Mouse (Mus musculus): ENCODE data around the gene Slc23a3. TPM values are rescaled to one million over a fixed set of nuclear protein-coding genes. Genes with fewer than 3 reads are reported as not detected.

The Slc23a3 gene
- 5.9 and 6.2 TPM in 2 replicates for polyA plus RNA-seq (2015; fragmentation: Nextera tagmentation; extraction: Ambion mirVana)

DNA sequence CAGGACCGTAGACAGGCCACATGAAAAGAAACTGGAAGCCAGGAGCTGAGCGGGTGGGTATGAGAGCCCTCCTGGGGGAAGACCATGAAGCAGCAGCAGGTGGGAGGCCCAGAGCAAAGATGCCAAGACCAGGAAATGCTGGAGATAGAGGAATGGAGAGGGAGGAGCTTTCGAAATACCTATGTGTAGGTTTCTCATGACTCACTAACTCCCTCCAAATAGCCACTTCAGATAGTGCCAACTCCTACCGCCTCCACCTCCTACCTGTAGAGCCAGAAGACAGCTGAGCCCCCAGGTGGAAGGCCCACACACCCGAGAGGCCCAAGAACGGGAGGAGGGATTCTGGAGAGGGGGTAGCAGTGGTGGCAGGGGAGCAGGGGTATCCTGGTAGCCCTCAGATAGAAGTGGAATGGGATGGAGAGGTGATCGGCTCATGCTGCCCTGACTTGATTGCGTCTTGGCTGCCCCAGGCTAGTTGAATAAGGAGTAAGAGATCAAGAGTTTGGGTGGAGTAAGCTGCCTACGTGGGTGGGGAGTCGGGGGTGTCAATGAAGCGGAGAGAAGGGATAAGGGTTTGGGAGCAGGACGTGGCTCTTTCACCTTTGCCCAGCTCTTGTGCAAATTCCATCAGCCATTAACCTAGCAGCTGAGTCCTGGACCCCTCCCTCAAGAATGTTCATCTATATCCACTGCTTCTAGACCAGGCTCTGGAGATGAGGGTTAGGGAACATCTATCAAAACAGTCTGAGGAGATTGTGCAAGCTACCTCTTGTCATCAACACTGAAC lies at the start of gene Slc23a3:
Gene Slc23a3, minus strand, starts transcription at position 470 of the 787 bp plus-strand sequence.
- H3K9me3 ChIP-seq (ENCODE audit: low read length), result no peaks in the 10 kb centered on the region
- H3K27ac ChIP-seq (ENCODE audit: low read length), result peak within 1 kb of the TSS; percentile 66; the same call in 1 of the 2 replicates
- peak; percentile 75 for ATAC-seq (ENCODE audit: low FRiP score, low TSS enrichment)
- 0 out of 2 replicates have a peak within 1 kb of the TSS, but pooled peaks have one; percentile 10 for H3K9ac ChIP-seq (replicated peaks; ENCODE audit: low read length)
- H3K27me3 ChIP-seq (ENCODE audit: insufficient read depth, low read length), result no peaks in the 10 kb centered on the region
- 53% methylated on average over 12 of the region's 12 CpGs for WGBS
- H3K4me3 ChIP-seq (ENCODE audit: low read length), result no peak within 1 kb of the TSS
- 0 out of 2 replicates have a peak, but pooled peaks cover 3% of the 10 kb centered on the region for H3K4me1 ChIP-seq (ENCODE audit: insufficient read depth, low read length)
- peak within 1 kb of the TSS; percentile 34; the same call in 1 of the 2 replicates for H3K4me2 ChIP-seq (replicated peaks; ENCODE audit: low read depth, low read length)
- peaks cover 28% of the 10 kb centered on the region for H3K36me3 ChIP-seq (ENCODE audit: insufficient read depth, low read length)

GRCm38 (mm10) chr1:75182160-75182559 lies 48.5 kb upstream of the Slc23a3 start:
- H3K4me1 ChIP-seq (ENCODE audit: insufficient read depth, low read length), result peaks cover 8% of the 10 kb centered on the region
- H3K4me2 ChIP-seq (replicated peaks; ENCODE audit: low read depth, low read length), result no peak overlapping the region
- no peak overlapping the region for H3K4me3 ChIP-seq (ENCODE audit: low read length)
- H3K27ac ChIP-seq (ENCODE audit: low read length), result no peak overlapping the region
- H3K9me3 ChIP-seq (ENCODE audit: low read length), result no peaks in the 10 kb centered on the region
- WGBS, result 76% methylated on average over 4 of the region's 4 CpGs
- H3K36me3 ChIP-seq (ENCODE audit: insufficient read depth, low read length), result peaks cover 43% of the 10 kb centered on the region
- H3K27me3 ChIP-seq (ENCODE audit: insufficient read depth, low read length), result no peaks in the 10 kb centered on the region
- no peak overlapping the region for H3K9ac ChIP-seq (replicated peaks; ENCODE audit: low read length)
- no peak for ATAC-seq (ENCODE audit: low FRiP score, low TSS enrichment)

DNA sequence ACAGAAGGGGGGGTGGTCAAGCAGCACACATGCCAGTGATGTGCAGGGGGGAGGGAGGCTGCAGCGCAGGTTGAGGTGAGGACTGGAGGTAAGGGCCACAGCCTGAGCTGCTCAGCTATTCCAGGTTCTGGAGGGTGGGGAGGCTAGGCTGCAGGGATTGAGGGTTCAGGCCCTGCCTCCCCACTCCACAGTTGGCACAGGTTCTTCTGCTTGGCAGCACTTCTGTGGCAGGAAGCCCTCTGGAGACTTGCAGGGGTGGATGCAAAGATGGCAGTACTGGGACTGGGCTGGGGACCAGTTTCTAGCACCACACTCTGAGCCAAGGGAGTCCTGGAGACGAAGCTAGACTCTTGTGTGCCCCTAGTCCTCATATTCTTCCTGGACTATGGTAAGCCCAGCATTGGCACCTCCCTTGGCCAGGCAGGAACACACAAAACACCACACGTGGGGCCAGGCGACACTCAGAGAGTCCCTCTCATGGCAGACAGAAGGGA lies 47.7 kb upstream of the Slc23a3 start:
- no peak overlapping the region for H3K9ac ChIP-seq (replicated peaks; ENCODE audit: low read length)
- no peaks in the 10 kb centered on the region for H3K27me3 ChIP-seq (ENCODE audit: insufficient read depth, low read length)
- H3K9me3 ChIP-seq (ENCODE audit: low read length), result no peaks in the 10 kb centered on the region
- no peak for ATAC-seq (ENCODE audit: low FRiP score, low TSS enrichment)
- no peak overlapping the region for H3K4me2 ChIP-seq (replicated peaks; ENCODE audit: low read depth, low read length)
- no peak overlapping the region for H3K27ac ChIP-seq (ENCODE audit: low read length)
- H3K36me3 ChIP-seq (ENCODE audit: insufficient read depth, low read length), result peaks cover 44% of the 10 kb centered on the region
- H3K4me1 ChIP-seq (ENCODE audit: insufficient read depth, low read length), result peaks cover 8% of the 10 kb centered on the region
- no peak overlapping the region for H3K4me3 ChIP-seq (ENCODE audit: low read length)
- WGBS, result 87% methylated on average over 4 of the region's 4 CpGs

GRCm38 (mm10) chr1:75180741-75181140 lies 47.1 kb upstream of the Slc23a3 start:
- H3K4me1 ChIP-seq (ENCODE audit: insufficient read depth, low read length), result peaks cover 8% of the 10 kb centered on the region
- no peaks in the 10 kb centered on the region for H3K27me3 ChIP-seq (ENCODE audit: insufficient read depth, low read length)
- H3K36me3 ChIP-seq (ENCODE audit: insufficient read depth, low read length), result peaks cover 41% of the 10 kb centered on the region
- no peaks in the 10 kb centered on the region for H3K9me3 ChIP-seq (ENCODE audit: low read length)
- WGBS, result 27% methylated on average over 7 of the region's 7 CpGs
- ATAC-seq (ENCODE audit: low FRiP score, low TSS enrichment), result peak; percentile 43; the same call in 1 of the 2 replicates
- H3K4me2 ChIP-seq (replicated peaks; ENCODE audit: low read depth, low read length), result peak overlapping the region; percentile 98
- no peak overlapping the region for H3K27ac ChIP-seq (ENCODE audit: low read length)
- peak overlapping the region; percentile 66 for H3K4me3 ChIP-seq (ENCODE audit: low read length)
- H3K9ac ChIP-seq (replicated peaks; ENCODE audit: low read length), result no peak overlapping the region

- peaks cover 38% of the 10 kb centered on the region for H3K36me3 ChIP-seq (ENCODE audit: insufficient read depth, low read length)
- ATAC-seq (ENCODE audit: low FRiP score, low TSS enrichment), result peak; percentile 92
- under 1% methylated on average over 31 of the region's 31 CpGs for WGBS
- no peaks in the 10 kb centered on the region for H3K9me3 ChIP-seq (ENCODE audit: low read length)
- H3K4me1 ChIP-seq (ENCODE audit: insufficient read depth, low read length), result peaks cover 8% of the 10 kb centered on the region
- H3K27me3 ChIP-seq (ENCODE audit: insufficient read depth, low read length), result no peaks in the 10 kb centered on the region
- H3K4me2 ChIP-seq (replicated peaks; ENCODE audit: low read depth, low read length), result peak within 1 kb of the TSS; percentile 98
- peak within 1 kb of the TSS; percentile 78 for H3K9ac ChIP-seq (replicated peaks; ENCODE audit: low read length)
- H3K27ac ChIP-seq (ENCODE audit: low read length), result peak within 1 kb of the TSS; percentile 28; the same call in 1 of the 2 replicates
- H3K4me3 ChIP-seq (ENCODE audit: low read length), result peak within 1 kb of the TSS; percentile 66
These were observed 46.5 kb upstream of the Slc23a3 start, which contains the start of gene Abcb6 for GRCm38 (mm10) chr1:75180105-75180590. Gene Abcb6, minus strand, starts transcription at chr1:75180392.

DNA sequence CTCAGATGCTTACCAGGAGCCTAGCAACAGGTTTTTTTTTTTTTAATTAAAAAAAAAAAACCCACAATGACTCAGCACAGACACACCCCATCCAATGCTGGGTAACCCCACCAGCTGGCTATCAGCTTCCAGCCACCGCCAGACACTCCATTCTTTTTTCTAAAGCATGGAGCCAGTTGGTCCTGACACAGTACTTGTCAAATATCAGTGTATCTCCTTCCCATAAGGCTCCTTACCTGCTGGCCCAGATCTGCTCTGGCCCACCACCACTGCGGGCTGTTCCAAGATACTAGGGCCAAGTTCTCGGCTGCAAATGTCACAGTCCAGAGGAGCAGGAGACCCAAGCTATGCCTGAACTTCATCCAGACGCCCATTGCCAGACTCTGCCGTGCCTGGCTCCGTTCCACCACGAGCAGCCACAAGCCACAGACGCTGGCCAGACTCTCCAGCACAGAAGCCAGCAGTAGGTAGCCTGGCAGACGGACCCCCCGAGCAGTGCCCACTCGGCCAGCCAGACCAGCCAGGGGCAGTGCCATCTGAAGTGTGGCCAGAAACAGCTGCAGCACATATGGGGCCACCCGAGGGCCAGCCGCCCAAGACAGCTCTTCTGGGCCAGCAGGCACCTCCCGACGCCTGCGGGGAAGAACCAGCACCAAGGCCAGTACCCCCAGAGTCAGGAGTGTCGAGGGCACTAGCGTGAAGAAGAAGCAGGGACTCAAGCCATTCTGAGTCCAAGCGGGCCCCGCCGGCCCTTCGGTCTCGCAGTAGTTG lies 45.8 kb upstream of the Slc23a3 start:
- peak; percentile 47 for ATAC-seq (ENCODE audit: low FRiP score, low TSS enrichment)
- peaks cover 32% of the 10 kb centered on the region for H3K36me3 ChIP-seq (ENCODE audit: insufficient read depth, low read length)
- peak overlapping the region; percentile 78 for H3K9ac ChIP-seq (replicated peaks; ENCODE audit: low read length)
- H3K4me2 ChIP-seq (replicated peaks; ENCODE audit: low read depth, low read length), result peak overlapping the region; percentile 98
- WGBS, result 6% methylated on average over 23 of the region's 23 CpGs
- H3K27ac ChIP-seq (ENCODE audit: low read length), result no peak overlapping the region
- peak overlapping the region; percentile 66 for H3K4me3 ChIP-seq (ENCODE audit: low read length)
- H3K27me3 ChIP-seq (ENCODE audit: insufficient read depth, low read length), result no peaks in the 10 kb centered on the region
- no peaks in the 10 kb centered on the region for H3K9me3 ChIP-seq (ENCODE audit: low read length)
- H3K4me1 ChIP-seq (ENCODE audit: insufficient read depth, low read length), result peaks cover 8% of the 10 kb centered on the region

DNA sequence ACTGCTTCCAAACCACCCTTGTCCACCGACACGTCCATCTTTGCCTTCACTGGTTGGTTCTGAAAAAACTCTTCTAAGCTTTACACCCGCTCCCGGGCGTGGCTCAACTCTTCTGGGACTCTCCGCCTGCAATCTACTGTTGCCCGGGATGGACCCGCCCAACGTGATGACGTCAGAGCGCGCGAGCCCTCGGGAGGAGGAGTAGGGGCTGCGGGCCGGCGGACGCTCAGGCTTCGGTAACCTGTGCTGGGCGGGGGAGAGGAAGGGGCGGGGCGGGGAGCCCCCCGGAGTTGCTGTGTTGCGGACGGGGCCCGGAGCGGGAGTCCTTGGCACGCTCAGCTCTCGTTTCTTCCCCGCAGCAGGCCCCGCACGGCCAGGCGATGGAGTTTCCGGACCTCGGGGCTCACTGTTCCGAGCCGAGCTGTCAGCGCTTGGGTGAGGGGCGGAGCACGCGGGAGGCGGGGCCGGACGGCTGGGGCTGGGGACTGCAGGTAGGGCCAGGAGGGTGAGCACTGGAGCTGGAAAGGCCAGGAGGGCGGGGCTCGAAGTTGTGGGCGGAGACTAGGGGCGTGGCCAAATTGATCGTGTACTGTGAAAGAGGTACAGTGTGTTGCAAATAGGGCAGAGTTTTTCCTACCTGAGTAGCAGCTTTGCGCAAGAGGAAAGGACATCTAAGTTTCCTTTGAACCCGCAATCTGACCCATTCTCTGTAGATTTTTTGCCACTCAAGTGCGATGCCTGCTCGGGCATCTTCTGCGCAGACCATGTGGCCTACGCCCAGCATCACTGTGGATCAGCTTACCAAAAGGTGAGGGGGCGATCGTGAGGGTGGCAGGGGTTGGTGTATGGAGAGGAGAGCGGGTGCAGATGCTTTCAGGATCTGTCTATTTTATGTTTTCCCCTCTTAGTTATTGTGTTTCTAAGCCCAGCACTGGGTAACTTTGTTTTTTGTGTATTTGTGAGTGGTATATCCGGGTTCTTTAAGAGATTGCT lies 35.1 kb upstream of the Slc23a3 start, which contains the start of gene Zfand2b:
Gene Zfand2b, plus strand, starts transcription at position 175 of the 993 bp plus-strand sequence.
- H3K27ac ChIP-seq (ENCODE audit: low read length), result peak within 1 kb of the TSS; percentile 80
- H3K9me3 ChIP-seq (ENCODE audit: low read length), result no peaks in the 10 kb centered on the region
- H3K27me3 ChIP-seq (ENCODE audit: insufficient read depth, low read length), result no peaks in the 10 kb centered on the region
- H3K4me1 ChIP-seq (ENCODE audit: insufficient read depth, low read length), result peaks cover 10% of the 10 kb centered on the region
- under 1% methylated on average over 56 of the region's 59 CpGs for WGBS
- H3K36me3 ChIP-seq (ENCODE audit: insufficient read depth, low read length), result peaks cover 20% of the 10 kb centered on the region
- H3K4me3 ChIP-seq (ENCODE audit: low read length), result peak within 1 kb of the TSS; percentile 65
- peak within 1 kb of the TSS; percentile 87 for H3K4me2 ChIP-seq (replicated peaks; ENCODE audit: low read depth, low read length)
- H3K9ac ChIP-seq (replicated peaks; ENCODE audit: low read length), result peak within 1 kb of the TSS; percentile 72
- ATAC-seq (ENCODE audit: low FRiP score, low TSS enrichment), result peak; percentile 99

GRCm38 (mm10) chr1:75168093-75168471 lies 34.4 kb upstream of the Slc23a3 start:
- H3K36me3 ChIP-seq (ENCODE audit: insufficient read depth, low read length), result peaks cover 16% of the 10 kb centered on the region
- peak overlapping the region; percentile 87 for H3K4me2 ChIP-seq (replicated peaks; ENCODE audit: low read depth, low read length)
- peak overlapping the region; percentile 72 for H3K9ac ChIP-seq (replicated peaks; ENCODE audit: low read length)
- no peaks in the 10 kb centered on the region; the same call in 1 of the 2 replicates for H3K9me3 ChIP-seq (ENCODE audit: low read length)
- 8% methylated on average over 7 of the region's 7 CpGs for WGBS
- H3K4me3 ChIP-seq (ENCODE audit: low read length), result peak overlapping the region; percentile 65
- H3K27ac ChIP-seq (ENCODE audit: low read length), result peak overlapping the region; percentile 68
- peak; percentile 40 for ATAC-seq (ENCODE audit: low FRiP score, low TSS enrichment)
- no peaks in the 10 kb centered on the region; the same call in 1 of the 2 replicates for H3K27me3 ChIP-seq (ENCODE audit: insufficient read depth, low read length)
- peaks cover 10% of the 10 kb centered on the region for H3K4me1 ChIP-seq (ENCODE audit: insufficient read depth, low read length)
